Mouse (Mus musculus) lung, embryonic 16.5 days (tissue): ENCODE measurements around the gene Olfr692. TPM values are rescaled to one million over a fixed set of nuclear protein-coding genes. Genes with fewer than 3 reads are reported as not detected.
"Not testable (repeated sequence)": the region's sequence is repeated elsewhere in the genome, so short reads cannot be mapped to it uniquely, and the experiment has no call there.

Experiments
- ATAC-seq: fragments of 200-750 bp; cut with Nextera tagmentation; 2 replicates; pipeline ENCODE4 v1.8.0; 2017; ENCODE audit warnings: low read depth, mild to moderate bottlenecking, moderate library complexity
- H3K27ac ChIP-seq: fragments of 300-500 bp; sonication (generic); 2 replicates; pipeline ENCODE4 v1.5.1; 2014; ENCODE audit warnings: mild to moderate bottlenecking, control low read depth, low read length
- H3K27me3 ChIP-seq: fragments of 300-500 bp; sonication (generic); 2 replicates; pipeline ENCODE4 v1.6.1; 2014; ENCODE audit warnings: low read depth, low read length, mixed read lengths; ENCODE audit not compliant: control insufficient read depth, insufficient read depth
- H3K36me3 ChIP-seq: fragments of 300-500 bp; sonication (generic); 2 replicates; pipeline ENCODE4 v1.6.1; 2014; ENCODE audit warnings: low read length; ENCODE audit not compliant: control insufficient read depth, insufficient read depth
- H3K4me1 ChIP-seq: fragments of 300-500 bp; sonication (generic); replicated peaks from 2 replicates; pipeline ENCODE4 v1.6.1; 2014; ENCODE audit warnings: low read length, mixed read lengths; ENCODE audit not compliant: control insufficient read depth, insufficient read depth
- H3K4me2 ChIP-seq: fragments of 300-500 bp; sonication (generic); 2 replicates; pipeline ENCODE4 v1.6.1; 2014; ENCODE audit warnings: low read depth, low read length, control low read depth
- H3K4me3 ChIP-seq: fragments of 300-500 bp; sonication (generic); 2 replicates; pipeline ENCODE4 v1.5.1; 2014; ENCODE audit warnings: mild to moderate bottlenecking, low read length, control low read depth
- H3K9ac ChIP-seq: fragments of 300-500 bp; sonication (generic); 2 replicates; pipeline ENCODE4 v1.6.1; 2014; ENCODE audit warnings: low read length, control low read depth
- H3K9me3 ChIP-seq: fragments of 300-500 bp; sonication (generic); 2 replicates; pipeline ENCODE4 v1.6.1; 2016; ENCODE audit warnings: low read length; ENCODE audit not compliant: control insufficient read depth
- WGBS: fragments of 180-500 bp; shearing (Covaris S2); extraction: QIAGEN DNeasy Blood & Tissue Kit; methylation state at CpG from one replicate; pipeline ENCODE4 v1.1.7; 2014; 5-methylcytosine and 5-hydroxymethylcytosine counted together
- polyA plus RNA-seq: library from polyadenylated mRNA; unstranded; fragments of >200 nt; fragmentation: Nextera tagmentation; extraction: Ambion mirVana; gene quantifications from 2 replicates; pipeline ENCODE4 v1.2.1, GENCODE M21; 2015

The Olfr692 gene
- not detected in 2 replicates for polyA plus RNA-seq

GRCm38 (mm10) chr7:105367930-105368329 is at the start of gene Olfr692:
Olfr692 (plus strand) TSS chr7:105368230.
- H3K4me2 ChIP-seq, result no peak within 1 kb of the TSS
- H3K4me3 ChIP-seq, result no peak within 1 kb of the TSS
- H3K9me3 ChIP-seq, result no peaks in the 10 kb centered on the region
- H3K36me3 ChIP-seq, result no peaks in the 10 kb centered on the region
- no peak within 1 kb of the TSS for H3K9ac ChIP-seq
- H3K27ac ChIP-seq, result no peak within 1 kb of the TSS
- H3K4me1 ChIP-seq, result no peaks in the 10 kb centered on the region
- whole genome bisulfite sequencing, result 84% methylated on average over 1 of the region's 1 CpGs
- ATAC-seq, result no peak
- no peaks in the 10 kb centered on the region for H3K27me3 ChIP-seq

- ATAC-seq, result no peak
- no peak overlapping the region for H3K27ac ChIP-seq
- no peaks in the 10 kb centered on the region for H3K4me1 ChIP-seq
- no peaks in the 10 kb centered on the region for H3K36me3 ChIP-seq
- H3K27me3 ChIP-seq, result no peaks in the 10 kb centered on the region
- H3K9me3 ChIP-seq, result no peaks in the 10 kb centered on the region
- no peak overlapping the region for H3K4me3 ChIP-seq
- 59% methylated on average over 2 of the region's 2 CpGs for WGBS
- no peak overlapping the region for H3K9ac ChIP-seq
- H3K4me2 ChIP-seq, result no peak overlapping the region
Measured at GRCm38 (mm10) chr7:105325302-105325701, 42.7 kb upstream of the Olfr692 start.

GRCm38 (mm10) chr7:105334004-105334403 is 34.0 kb upstream of the Olfr692 start, which contains the start of gene Olfr690:
Olfr690 (minus strand) TSS chr7:105334104.
- no peak within 1 kb of the TSS for H3K9ac ChIP-seq
- H3K4me3 ChIP-seq, result no peak within 1 kb of the TSS
- 85% methylated on average over 1 of the region's 1 CpGs for WGBS
- no peak within 1 kb of the TSS for H3K27ac ChIP-seq
- ATAC-seq, result no peak
- H3K27me3 ChIP-seq, result no peaks in the 10 kb centered on the region
- H3K36me3 ChIP-seq, result no peaks in the 10 kb centered on the region
- H3K4me1 ChIP-seq, result no peaks in the 10 kb centered on the region
- no peak within 1 kb of the TSS for H3K4me2 ChIP-seq
- no peaks in the 10 kb centered on the region for H3K9me3 ChIP-seq

GRCm38 (mm10) chr7:105342170-105342569 is 25.9 kb upstream of the Olfr692 start, which contains the start of gene Olfr691:
Olfr691 (minus strand) TSS chr7:105342270.
- Histone ChIP-seq H3K4me3 (no peak within 1 kb of the TSS), H3K27me3 (no peaks in the 10 kb centered on the region), H3K9me3 (no peaks in the 10 kb centered on the region), H3K4me2 (no peak within 1 kb of the TSS), H3K36me3 (no peaks in the 10 kb centered on the region), H3K9ac (no peak within 1 kb of the TSS), H3K27ac (no peak within 1 kb of the TSS), H3K4me1 (no peaks in the 10 kb centered on the region)
- 37% methylated on average over 1 of the region's 1 CpGs for WGBS
- ATAC-seq, result no peak

- 70% methylated on average over 2 of the region's 2 CpGs for WGBS
- H3K27me3 ChIP-seq, result no peaks in the 10 kb centered on the region
- H3K27ac ChIP-seq, result no peak overlapping the region
- no peaks in the 10 kb centered on the region for H3K9me3 ChIP-seq
- no peaks in the 10 kb centered on the region for H3K4me1 ChIP-seq
- no peaks in the 10 kb centered on the region for H3K36me3 ChIP-seq
- no peak overlapping the region for H3K4me2 ChIP-seq
- H3K9ac ChIP-seq, result no peak overlapping the region
- H3K4me3 ChIP-seq, result no peak overlapping the region
- ATAC-seq, result no peak
Measured at GRCm38 (mm10) chr7:105342752-105343151, 25.3 kb upstream of the Olfr692 start.

- H3K4me3 ChIP-seq, ATAC-seq, H3K9me3 ChIP-seq, H3K36me3 ChIP-seq, H3K9ac ChIP-seq, H3K4me1 ChIP-seq, H3K27me3 ChIP-seq, H3K4me2 ChIP-seq, H3K27ac ChIP-seq: not testable (repeated sequence)
- no CpG with 5 or more reads among the region's 5 CpGs for WGBS
Measured at GRCm38 (mm10) chr7:105356064-105356463, 12.0 kb upstream of the Olfr692 start.

GRCm38 (mm10) chr7:105356487-105356886 is 11.5 kb upstream of the Olfr692 start:
- not testable (repeated sequence) for H3K9ac ChIP-seq, H3K4me1 ChIP-seq, H3K27me3 ChIP-seq, ATAC-seq, H3K4me3 ChIP-seq, H3K27ac ChIP-seq, H3K36me3 ChIP-seq, H3K4me2 ChIP-seq, H3K9me3 ChIP-seq
- WGBS, result 94% methylated on average over 1 of the region's 2 CpGs

- no peaks in the 10 kb centered on the region for H3K36me3 ChIP-seq
- H3K4me1 ChIP-seq, result no peaks in the 10 kb centered on the region
- 72% methylated on average over 2 of the region's 2 CpGs for WGBS
- H3K27me3 ChIP-seq, result no peaks in the 10 kb centered on the region
- ATAC-seq, result no peak
- no peak overlapping the region for H3K27ac ChIP-seq
- H3K9ac ChIP-seq, result no peak overlapping the region
- H3K4me3 ChIP-seq, result no peak overlapping the region
- H3K9me3 ChIP-seq, result no peaks in the 10 kb centered on the region
- H3K4me2 ChIP-seq, result no peak overlapping the region
Measured at GRCm38 (mm10) chr7:105361713-105362112, 6.3 kb upstream of the Olfr692 start.

- Histone ChIP-seq H3K27me3 (no peaks in the 10 kb centered on the region), H3K4me2 (no peak overlapping the region), H3K27ac (no peak overlapping the region), H3K4me1 (no peaks in the 10 kb centered on the region), H3K9me3 (no peaks in the 10 kb centered on the region), H3K9ac (no peak overlapping the region), H3K36me3 (no peaks in the 10 kb centered on the region), H3K4me3 (no peak overlapping the region)
- 80% methylated on average over 5 of the region's 5 CpGs for WGBS
- ATAC-seq, result no peak
Measured at GRCm38 (mm10) chr7:105367268-105367667, 762 bp upstream of the Olfr692 start.

- Histone ChIP-seq H3K4me1 (no peaks in the 10 kb centered on the region), H3K4me2 (no peak overlapping the region), H3K9ac (no peak overlapping the region), H3K27ac (no peak overlapping the region), H3K27me3 (no peaks in the 10 kb centered on the region), H3K9me3 (no peaks in the 10 kb centered on the region), H3K4me3 (no peak overlapping the region), H3K36me3 (no peaks in the 10 kb centered on the region)
- ATAC-seq, result no peak
- WGBS, result 90% methylated on average over 4 of the region's 4 CpGs
Measured at GRCm38 (mm10) chr7:105368521-105368920, 491 bp downstream of the Olfr692 start.
